Mouse (Mus musculus) urinary bladder, postnatal 4 days (tissue): ENCODE results near the gene Trim2.

ENCODE experiments used
- DNase-seq, 2 experiments: peaks; one replicate each; pipeline ENCODE4 v3.0.0; 2021 to 2022; ENCODE audit warnings: low spot score in 2 of 2

The Trim2 gene

DNA sequence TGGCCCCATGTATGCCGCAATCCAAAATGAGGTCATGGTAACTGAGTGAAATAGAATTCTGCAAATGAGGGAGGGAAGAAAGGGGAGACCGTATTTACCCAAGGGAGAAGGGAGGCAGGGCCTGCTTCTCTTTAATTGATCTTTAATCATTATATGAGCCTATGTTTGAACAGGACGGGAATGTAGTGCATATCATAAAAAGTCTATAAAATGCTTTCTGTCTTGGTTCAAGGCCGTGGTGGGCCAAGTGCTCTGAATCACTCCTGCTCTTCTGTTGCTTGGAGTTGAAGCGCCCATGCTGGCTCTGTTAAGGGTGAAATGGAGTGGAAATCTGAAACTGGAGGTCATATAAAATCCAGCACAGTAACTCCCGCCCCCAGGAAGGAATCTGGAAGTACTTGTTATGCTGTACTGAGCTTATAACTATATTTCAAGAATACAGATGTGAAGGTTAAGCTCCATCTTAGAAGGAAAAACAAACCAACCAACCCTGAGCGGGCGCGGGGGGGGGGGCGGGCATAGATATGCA is 48.6 kb downstream of the Trim2 start:
- no peak for DNase-seq

DNA sequence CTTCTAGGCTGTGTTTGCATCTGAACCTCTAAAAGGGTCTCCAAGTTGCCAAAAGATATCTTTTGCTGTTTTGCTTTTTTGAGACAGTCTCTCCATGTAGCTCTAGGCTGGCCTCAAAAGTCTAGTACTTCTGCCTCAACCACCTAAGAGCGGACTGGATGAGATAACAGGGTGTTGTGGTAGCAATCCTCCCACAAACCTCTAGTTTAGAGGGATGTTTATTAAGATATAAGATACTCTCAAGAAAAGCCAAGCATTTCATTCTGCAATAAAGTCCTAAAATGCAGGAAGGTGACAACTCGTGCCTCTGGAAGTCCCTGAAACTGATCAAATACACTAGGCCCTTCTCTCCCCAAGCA is 52.2 kb downstream of the Trim2 start:
- no peak for DNase-seq

DNA sequence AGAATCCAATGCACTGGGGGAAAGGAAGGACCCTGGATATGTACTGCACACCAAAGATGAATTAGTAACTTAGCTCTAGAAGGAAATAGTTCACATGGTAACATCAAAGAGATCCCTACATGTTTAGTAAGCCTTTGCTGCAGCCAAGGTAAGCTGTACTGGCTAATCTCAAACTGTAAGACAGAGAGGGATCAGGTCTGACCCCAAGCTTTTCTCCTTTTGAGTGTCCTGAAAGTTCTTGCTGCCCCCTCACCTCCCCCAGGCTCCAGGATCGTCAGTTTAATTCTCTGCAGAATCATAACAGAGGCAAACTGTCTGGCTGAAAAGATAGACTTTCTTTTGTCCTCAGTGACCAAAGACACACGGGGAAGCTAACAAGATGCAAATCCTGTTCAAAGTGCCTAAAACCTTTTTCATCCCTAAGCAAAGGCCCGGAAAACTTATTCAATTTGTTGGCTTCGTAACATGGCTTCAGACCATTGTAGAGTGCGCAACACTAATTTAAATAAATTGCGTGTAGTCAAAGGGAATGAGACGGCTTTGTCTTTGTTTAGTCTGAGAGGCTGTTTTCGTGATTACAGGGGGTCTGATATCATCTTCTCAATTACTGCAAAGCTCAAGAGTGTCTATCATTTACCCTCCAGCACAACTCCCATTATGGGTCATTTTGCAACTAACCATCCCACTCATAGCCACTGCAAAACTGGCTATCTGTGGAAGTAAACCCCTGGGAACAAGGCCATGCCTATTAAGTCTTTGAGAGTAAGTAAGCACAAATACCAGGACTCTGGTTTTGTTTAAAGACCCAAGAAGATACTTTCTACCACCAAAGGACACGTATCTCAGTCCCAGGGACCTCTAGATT is 52.8 kb downstream of the Trim2 start:
- DNase-seq = no peak

DNA sequence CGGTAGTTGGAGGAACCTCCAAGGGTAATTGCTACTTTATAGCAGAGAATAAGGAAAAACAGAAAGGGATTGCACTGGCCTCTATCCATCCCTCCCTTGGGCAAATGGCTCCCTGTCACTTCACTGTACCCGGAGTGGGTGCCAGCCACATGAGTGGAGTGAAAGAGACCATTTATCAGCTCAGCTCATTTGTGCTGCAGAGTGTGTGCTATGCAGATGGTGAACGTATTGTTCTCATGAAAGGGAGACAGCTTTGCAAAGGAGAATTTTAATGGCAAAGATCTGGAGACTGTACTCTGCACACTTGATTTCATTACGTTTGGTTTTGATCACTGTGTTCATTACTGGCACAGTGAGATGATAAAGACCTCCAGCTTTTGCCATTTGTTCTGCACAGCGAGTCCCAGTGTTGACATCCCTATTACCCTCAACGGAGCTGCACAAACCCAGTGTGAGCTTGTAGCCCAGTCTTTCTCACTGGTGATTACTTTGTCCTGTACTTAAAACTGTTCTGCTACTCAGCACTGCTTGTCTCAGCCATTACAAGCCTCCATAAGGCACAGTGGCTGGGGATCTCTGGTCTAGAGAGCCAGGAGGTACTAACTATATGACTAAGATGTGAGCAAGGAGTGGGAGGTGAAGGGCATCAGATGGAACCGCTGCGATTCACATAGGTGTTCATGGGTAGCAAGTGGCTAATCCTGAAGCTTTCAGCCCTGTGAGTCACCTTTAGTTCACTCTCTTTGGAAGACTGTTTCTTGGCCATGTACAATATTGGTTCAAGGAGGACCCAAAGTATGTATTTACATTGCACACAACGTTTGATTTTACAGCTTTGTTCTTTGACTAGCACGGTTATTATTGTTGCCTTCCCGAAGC is 53.7 kb downstream of the Trim2 start:
- no peak for DNase-seq

DNA sequence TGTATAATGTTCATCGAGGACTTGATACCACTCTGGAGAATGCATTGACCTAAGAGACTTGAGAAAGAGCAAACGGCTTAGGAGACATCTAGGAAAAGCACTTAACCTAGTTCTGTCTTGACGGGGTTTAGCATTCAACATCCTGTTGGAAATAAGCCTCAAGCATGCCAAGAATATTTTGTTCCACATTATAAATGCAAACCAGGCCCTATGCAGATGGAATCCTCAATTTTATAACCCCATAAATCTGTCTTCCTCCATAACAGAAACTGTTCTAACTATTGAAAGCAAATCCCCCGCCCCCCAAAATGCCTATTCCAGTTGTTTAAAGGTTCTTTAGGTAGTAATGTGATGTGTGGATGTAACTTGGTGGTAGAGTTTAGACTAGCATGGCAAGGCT is 55.0 kb downstream of the Trim2 start:
- DNase-seq = no peak

DNA sequence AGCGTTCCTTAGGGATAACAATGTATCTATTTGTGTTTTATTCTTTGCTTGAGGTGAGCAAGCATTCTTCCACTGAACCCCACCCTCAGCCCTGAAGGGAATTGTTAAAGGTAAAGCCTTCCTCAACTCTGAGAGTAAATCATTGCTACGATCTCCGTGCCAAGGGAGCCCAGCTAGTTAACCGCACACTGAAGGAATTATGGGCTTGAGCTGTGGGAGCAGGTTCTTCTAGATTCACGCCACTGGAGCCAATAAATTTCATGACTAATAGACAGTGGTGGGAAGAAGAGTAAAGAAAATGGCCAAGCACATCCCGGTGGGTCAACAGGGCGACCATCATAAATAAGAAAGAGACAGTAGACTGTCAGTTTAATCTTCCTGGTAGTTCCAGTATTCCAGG is 56.4 kb downstream of the Trim2 start:
- no peak for DNase-seq

DNA sequence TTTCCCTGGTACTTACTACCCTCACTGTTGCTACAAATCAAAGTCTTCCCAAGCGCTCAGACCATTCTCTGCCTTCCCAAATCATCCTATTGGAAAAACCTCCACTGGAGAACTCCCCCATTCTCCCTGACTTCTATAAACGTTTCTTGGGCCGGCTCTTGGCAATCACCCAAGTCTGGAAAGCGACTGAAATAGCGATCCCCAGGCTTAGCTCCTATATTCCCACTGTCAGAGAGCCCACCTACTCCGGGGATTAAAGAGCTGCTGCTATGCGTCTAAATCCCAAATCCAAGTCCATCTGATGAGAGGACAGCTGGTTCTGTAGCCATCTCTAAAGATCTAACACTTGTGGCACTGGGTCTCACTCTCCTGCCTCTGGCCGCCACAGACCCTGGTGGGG is 58.9 kb downstream of the Trim2 start:
- DNase-seq = no peak

DNA sequence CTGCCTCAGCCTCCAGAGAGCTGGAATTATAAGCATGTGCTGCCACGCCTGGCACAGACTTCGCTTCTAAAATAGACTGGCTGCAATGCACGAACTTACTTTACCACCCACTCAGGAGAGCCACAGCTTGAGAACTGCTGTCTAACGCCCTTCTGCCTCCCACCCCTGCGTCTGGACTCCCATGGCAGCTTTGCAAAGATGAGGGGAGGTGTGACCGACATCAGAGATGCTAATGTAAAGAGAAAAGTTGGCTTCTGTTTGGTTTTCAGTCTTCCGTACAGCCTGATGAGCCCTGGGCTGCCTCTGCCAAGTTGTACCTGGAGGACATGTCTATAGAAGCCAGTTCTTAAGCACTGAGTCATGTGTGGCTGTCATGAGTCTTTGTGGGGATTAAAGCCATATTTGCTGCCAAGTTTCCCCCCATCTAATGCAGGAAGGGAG is 60.2 kb downstream of the Trim2 start:
- DNase-seq = no peak

DNA sequence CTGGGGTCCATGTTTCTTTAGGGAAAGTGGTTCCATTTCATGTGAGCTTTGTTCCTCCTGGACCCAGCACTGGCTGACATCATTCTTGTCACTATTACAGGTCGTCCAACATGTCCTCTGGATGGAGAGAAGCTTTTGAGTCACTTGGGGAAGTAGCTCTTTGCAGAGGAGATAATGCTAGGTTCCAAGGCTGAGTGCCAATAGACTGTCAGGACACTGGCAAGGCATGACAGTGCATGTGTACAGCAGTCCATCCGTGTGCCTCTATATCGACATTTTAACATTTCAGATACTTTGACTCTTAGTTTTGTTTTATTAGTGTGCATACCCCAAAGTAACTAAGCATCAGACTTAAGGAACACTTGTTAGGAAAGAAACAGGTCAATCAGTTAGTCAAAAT is 63.6 kb downstream of the Trim2 start:
- DNase-seq = no peak

DNA sequence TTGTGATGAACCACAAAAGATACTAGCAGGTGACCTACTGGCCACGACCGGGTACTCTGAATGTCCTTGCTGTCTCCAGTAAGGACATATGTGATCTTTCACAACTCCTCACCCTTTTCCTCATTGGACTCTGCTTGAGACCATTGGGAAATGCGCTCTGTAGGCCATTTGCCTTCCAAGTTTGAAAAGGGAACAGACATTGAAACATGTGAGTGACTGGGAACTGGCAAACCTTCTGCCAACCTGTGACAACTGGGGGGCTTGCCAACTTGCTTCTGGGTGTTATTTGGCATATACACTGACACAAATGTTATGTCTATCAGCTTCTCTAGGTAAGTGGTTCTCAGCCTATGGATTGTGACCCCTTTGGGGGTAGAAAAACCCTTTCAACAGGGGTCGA is 64.2 kb downstream of the Trim2 start:
- no peak for DNase-seq

DNA sequence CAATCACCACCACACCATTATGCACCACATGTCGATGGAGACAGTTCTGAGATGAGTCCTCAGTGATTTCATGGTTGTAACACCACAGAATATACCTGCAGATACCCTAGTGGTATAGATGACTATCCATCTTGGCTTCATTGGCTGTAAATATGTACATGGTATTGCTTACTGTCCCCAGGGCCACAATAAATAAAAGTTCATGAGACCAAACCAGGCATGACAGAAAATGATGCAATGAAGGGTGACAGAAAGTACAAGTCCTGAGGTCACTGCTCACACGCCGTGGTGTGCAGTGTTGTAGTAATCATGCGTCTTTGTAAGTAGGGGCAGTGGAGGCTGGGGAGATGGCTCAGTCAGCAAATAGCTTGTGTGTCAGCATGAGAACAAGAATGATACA is 65.6 kb downstream of the Trim2 start:
- no peak for DNase-seq

DNA sequence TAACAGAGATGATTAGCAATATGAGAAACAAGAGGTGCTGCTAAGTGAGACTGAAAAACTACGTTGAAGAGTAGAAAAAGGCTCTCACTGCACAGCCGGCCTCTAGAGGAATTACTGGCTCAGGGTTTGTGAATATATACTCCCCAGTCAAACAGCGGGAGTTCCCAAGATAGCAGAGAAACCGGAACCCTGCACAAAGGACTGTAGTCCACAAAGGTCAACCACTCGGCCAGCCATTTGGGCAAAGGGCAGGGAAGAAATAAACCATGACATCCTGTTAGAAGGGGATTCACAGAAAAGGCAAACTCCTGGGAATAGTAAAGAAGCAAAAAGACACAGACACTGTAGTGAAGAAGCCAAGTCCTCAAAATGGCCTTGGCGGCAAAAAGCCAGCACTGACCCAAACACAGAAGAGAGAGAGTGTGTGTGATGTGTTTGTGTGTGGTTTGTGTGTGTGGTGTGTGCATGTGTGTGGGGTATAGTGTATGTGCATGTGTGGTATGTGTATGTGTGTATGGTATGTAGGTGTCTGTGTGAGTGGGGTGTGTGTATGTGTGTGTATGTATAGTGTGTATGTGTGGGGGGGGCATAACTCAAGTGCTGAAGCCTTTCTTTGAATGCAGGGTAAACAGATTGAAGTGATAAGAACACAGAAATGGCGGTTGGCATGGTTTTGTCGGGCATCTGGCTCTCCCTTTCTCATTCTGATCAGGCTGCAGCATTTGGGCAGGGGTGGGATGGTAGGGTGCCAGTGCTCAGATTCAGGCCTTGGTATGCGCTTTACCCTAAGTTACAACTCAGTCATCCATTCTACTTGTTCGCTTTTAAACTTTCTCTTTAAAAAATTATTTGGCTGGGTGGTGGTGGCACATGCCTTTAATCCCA is 71.0 kb downstream of the Trim2 start:
- DNase-seq = no peak

DNA sequence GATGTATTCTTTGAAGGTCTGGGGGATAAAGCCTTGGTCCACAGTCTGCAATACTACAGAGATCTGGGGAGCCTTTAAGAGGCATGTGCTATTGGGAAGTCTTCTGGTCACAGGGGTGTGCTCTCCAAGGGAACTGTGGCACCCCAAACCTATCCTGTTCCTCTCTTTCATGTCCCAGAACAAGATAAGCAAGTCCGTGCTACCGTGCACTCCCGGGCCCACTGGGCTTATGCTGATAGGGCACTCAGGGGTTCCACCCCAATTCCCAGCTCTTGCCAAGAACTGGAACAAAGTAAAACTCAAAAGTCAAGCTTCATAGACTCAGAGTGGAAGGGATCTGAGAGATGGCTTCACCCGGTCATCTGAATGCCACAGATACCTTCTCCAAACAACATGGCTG is 72.1 kb downstream of the Trim2 start:
- DNase-seq = no peak

DNA sequence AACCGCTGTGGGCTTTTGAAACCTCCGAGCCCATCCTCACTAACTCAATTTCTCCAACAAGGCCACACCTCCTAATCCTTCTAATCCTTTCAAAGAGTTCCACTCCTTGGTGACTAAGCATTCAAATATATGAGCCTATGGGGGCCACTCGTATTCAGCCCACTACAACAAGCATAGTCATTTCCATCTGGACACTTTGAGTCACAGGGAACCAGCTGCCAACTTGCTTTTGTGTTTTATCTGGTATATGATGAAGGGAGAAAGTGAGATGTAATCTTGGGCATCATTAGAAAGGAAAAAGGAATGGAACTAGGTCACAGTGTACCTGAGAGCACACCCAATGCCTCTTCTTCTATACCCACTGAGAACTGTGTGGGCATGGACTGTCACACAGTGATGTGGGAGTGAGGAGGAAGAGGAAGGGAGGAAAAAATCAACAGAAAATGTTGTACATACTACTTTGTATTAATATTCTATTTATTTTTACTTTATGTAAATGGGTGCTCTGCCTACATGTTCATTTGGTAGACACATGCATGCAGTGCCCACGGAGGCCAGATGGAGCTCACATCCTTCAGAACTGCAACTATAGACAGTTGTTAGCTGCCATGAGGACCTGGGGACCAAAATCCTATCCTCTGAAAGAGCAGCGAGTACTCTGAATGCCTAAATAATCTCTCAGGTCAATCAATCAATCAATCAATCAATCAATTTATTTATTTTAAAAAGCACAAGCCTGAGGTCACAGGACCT is 72.8 kb downstream of the Trim2 start:
- DNase-seq = no peak

DNA sequence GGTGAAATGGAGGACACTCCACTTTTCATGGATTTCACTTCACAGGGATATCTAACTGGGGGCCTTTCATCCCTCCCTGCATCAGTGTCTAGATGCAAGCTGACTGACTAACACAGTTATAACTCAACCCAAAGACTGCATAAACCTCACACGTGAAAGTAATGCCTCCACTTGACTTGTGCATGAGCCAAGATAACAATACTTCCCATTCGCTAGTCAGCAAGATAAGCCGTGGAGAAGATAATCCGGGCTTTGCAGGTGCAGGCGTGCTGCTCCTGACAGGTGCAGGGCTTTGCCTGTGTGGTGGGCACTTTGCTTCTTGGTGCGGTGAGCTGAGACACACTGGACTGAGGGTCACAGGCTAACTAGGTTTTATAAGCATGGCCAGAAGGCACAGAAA is 74.4 kb downstream of the Trim2 start:
- no peak for DNase-seq

DNA sequence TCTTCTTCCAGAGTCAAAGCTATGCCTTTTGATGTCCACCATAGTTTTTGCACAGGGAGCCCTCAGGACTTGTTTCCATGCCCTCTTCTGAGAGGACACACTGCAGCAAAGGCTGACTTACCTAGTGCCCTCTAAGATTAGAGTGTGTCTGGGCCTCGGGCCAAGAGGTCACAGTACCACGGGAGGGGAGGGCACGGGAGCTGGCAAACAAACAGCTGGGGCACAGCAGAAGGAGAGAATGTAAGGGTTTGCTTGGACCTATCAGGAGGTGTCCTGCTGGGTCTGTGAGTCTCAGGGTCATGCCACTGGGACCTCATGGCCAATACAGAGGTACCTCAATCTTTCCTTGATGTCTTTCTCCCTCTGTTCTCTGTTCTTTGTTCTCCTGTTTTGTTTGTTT is 75.7 kb downstream of the Trim2 start:
- DNase-seq = no peak

DNA sequence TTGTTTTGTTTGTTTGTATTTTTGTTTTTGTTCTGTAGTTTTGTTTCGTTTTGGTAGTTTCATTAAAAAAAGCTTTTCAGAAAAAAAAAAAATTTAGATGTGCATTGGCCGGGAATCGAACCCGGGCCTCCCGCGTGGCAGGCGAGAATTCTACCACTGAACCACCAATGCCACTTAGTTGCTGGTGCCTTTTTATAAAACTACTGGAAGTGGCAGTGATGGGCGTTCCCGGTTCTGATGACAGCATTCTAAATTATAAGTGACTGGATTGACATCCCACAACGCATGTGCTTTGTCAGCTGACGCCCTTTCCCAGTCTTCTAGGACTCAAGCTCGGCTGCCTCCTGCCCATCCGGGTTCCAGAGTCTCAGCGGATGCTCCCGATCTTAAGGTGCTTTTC is 77.8 kb downstream of the Trim2 start:
- no peak for DNase-seq

DNA sequence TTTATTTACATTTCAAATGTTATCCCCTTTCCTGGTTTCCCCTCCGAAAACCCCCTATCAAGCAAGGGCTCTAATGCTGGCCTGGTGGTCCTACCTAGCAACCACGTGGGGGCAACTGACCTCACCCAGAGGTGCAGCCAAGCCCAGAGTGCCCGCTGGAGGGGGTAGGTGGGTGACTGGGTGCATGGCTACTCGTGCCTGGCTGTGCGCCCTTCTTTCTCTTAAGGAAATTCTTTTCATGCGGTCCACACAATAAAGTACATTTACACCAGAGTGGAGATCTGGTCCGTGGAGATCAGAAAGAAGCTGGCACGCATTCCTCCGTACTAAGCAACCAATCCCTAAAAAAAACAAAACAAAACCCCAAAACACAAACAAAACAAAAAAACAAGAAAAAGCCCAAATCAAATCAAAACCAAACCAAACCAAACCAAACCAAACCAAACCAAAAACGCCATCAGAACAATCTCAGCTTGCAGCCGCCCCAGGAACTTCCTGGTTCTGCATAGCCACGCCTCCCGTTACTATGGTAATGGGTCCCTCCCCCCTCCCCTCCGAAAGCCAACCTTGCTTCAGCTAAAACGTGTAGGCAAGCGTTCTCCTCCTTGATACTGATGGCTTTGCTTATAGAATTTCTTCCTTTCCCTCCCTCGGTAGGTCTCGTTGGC is 78.3 kb downstream of the Trim2 start:
- peak in 1 of 2 experiments; percentile 70 for DNase-seq

DNA sequence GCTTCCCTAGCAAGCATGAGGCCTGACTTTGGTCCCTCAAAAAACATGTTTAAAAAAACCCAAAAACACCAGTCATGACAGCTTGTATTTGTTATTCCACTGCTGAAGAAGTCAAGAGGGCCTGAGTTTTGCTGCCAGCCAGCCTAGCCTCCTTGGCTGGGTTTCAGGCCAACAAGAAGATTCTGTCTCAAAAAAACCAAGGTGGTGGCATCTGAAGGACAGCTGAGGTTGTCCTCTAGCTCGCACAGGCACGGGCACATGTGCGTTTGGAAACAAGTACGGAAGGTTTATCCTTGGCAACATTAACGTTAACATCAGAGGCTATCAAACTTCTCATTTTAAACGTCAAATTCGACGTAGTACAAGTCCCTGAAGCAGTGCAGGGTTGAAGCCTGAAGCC is 79.0 kb downstream of the Trim2 start:
- DNase-seq = no peak

DNA sequence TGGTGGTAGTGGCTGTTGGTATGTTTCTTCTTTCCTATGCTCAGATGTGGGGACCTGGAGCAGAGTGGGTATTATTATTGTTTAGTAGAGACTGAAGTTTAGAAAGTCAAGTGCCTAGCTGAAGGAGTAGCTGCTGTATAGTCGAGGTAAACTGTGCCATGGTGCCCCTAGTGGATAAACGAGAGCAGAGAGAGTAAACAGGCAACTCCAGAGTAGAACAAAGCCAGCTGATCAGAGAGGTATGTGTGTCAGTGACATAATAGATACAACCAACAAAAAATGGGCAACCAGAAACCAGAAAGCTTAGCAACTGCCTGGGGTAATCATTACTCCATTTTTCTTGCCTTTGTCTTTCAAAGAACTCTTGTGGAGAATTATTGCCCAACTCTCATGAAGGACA is 81.7 kb downstream of the Trim2 start:
- no peak for DNase-seq

DNA sequence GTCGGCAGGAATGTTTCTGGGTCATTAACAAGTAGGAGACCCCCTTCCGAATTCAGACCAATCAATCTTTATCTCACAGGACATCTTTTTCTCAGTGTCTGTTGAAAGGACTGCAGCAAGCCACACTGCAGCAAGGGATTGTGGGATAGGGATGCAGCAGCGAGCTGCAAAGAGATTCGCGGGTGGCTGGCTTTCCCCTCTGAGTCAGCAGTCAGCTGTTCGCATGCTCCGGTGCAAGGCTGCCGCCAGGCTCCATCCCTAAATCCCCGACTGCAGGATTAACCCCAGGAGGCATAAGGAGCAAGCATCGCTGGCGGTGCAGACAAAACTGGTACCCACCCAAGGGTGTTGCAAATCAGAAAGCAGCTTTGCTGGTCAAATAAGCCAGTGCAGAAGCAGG is 85.9 kb downstream of the Trim2 start:
- peak; percentile 52 to 70 for DNase-seq
